In the genomic region with DNA sequence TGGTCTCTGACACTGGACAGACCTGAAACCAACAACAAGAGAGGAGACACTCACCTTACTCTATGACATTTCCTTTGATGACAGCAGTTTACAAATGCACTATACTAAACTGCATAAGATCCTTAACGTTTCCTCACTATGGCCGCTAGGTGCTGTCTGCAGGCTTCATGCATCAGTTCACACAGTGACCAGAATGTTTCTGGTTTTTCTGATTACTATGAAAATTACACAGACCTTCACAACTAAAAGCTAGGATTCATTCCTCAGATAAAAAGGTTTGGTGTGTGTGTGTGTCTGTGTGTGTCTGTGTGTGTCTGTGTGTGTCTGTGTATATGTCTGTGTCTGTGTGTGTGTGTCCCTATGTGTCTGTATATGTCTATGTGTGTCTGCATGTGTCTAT, we compare ENCODE assay signal across 22 mouse cellular contexts.
DNase-seq lines count a peak whose midpoint lies in the region; ATAC-seq and TF ChIP-seq lines count a peak whose summit lies in the region.
"Had no signal": no experiment of that assay in that cellular context is flagged by ENCODE, and none has a peak within 500 bp of the region (broad histone marks: within the 10 kb centered on the region; RNA-seq: fewer than 3 reads in every experiment).

No protein-coding gene starts in this region.

- 74% methylated on average over 2 of the region's 2 CpGs for whole genome bisulfite sequencing in hindbrain, postnatal 0 days
- 74% methylated on average over 2 of the region's 2 CpGs for WGBS in hindbrain, embryonic 16.5 days
- WGBS in midbrain, embryonic 11.5 days, result 78% methylated on average over 2 of the region's 2 CpGs
- 78% methylated on average over 2 of the region's 2 CpGs for WGBS in midbrain, embryonic 15.5 days
- 92% methylated on average over 2 of the region's 2 CpGs for WGBS in forebrain, embryonic 10.5 days

- no peak overlapping the region for H3K4me3 ChIP-seq in hindbrain, postnatal 0 days (ENCODE audit: low read length)
- H3K4me3 ChIP-seq in hindbrain, embryonic 16.5 days (ENCODE audit: low read length), result no peak overlapping the region
- H3K4me3 ChIP-seq in midbrain, embryonic 11.5 days (ENCODE audit: low read depth, low read length), result no peak overlapping the region
- H3K4me3 ChIP-seq in midbrain, embryonic 15.5 days, result no peak overlapping the region
- no peak overlapping the region for H3K4me3 ChIP-seq in forebrain, embryonic 10.5 days
- H3K4me3 ChIP-seq: embryonic facial prominence, embryonic 10.5 days; embryonic facial prominence, embryonic 12.5 days; forebrain, embryonic 12.5 days had no signal

- H3K27ac ChIP-seq in hindbrain, postnatal 0 days, result no peak overlapping the region
- H3K27ac ChIP-seq in hindbrain, embryonic 16.5 days (ENCODE audit: low read depth, low read length), result no peak overlapping the region
- H3K27ac ChIP-seq in midbrain, embryonic 11.5 days (ENCODE audit: low read depth, low read length), result no peak overlapping the region
- H3K27ac ChIP-seq in midbrain, embryonic 15.5 days, result no peak overlapping the region
- no peak overlapping the region for H3K27ac ChIP-seq in forebrain, embryonic 10.5 days
- H3K27ac ChIP-seq: embryonic facial prominence, embryonic 10.5 days; embryonic facial prominence, embryonic 12.5 days; forebrain, embryonic 12.5 days had no signal

- H3K4me1 ChIP-seq in hindbrain, postnatal 0 days (ENCODE audit: insufficient read depth, low read length), result peaks cover 12% of the 10 kb centered on the region
- H3K4me1 ChIP-seq in hindbrain, embryonic 16.5 days (ENCODE audit: control insufficient read depth, insufficient read depth, low read depth, low read length), result peaks cover 10% of the 10 kb centered on the region
- H3K4me1 ChIP-seq in midbrain, embryonic 11.5 days (ENCODE audit: control insufficient read depth, insufficient read depth, low read length), result peaks cover 5% of the 10 kb centered on the region; the same call in 1 of the 2 replicates
- H3K4me1 ChIP-seq in midbrain, embryonic 15.5 days, result peaks cover 12% of the 10 kb centered on the region
- peaks cover 11% of the 10 kb centered on the region; the same call in 1 of the 2 replicates for H3K4me1 ChIP-seq in forebrain, embryonic 10.5 days
- H3K4me1 ChIP-seq: embryonic facial prominence, embryonic 10.5 days; embryonic facial prominence, embryonic 12.5 days had no signal

- no peak for ATAC-seq in hindbrain, postnatal 0 days
- ATAC-seq in hindbrain, embryonic 16.5 days, result no peak
- ATAC-seq in midbrain, embryonic 11.5 days (ENCODE audit: low FRiP score), result no peak
- no peak for ATAC-seq in midbrain, embryonic 15.5 days (replicated peaks)
- ATAC-seq: activated CD4-positive, CD25-positive, alpha-beta regulatory T cell, adult 4 months; forebrain, embryonic 14.5 days; forebrain, embryonic 16.5 days; Patski had no signal

- no peak for DNase-seq in hindbrain, postnatal 0 days (ENCODE audit: low spot score)
- DNase-seq in midbrain, embryonic 11.5 days (ENCODE audit: low spot score, missing footprints), result peak; percentile 68
- DNase-seq in A20 (ENCODE audit: low read depth, low spot score), result peak; percentile 80
- DNase-seq in forebrain, embryonic 10.5 days (ENCODE audit: extremely low spot score, low spot score), result no peak
- DNase-seq: adrenal gland, adult 8-10 months; adrenal gland, postnatal 14 days; adrenal gland, postnatal 36 days; cerebellum, adult 11-12 months; cerebellum, adult 2 months; cerebellum, adult 9-10 months; cerebellum, postnatal 10 days; cerebellum, postnatal 25 days had no signal

- TF ChIP-seq CTCF in hindbrain, postnatal 0 days (IDR thresholded peaks at IDR 0.05; ENCODE audit: low read depth), result peak; percentile 33; the same call in 1 of the 2 replicates

- no peak overlapping the region for H3K9ac ChIP-seq in hindbrain, postnatal 0 days (replicated peaks; ENCODE audit: low read length)
- H3K9ac ChIP-seq in hindbrain, embryonic 16.5 days (ENCODE audit: low read depth, low read length), result no peak overlapping the region
- H3K9ac ChIP-seq in midbrain, embryonic 11.5 days (ENCODE audit: low read length), result no peak overlapping the region
- H3K9ac ChIP-seq in midbrain, embryonic 15.5 days, result no peak overlapping the region
- H3K9ac ChIP-seq: embryonic facial prominence, embryonic 12.5 days; forebrain, embryonic 12.5 days had no signal

- H3K27me3 ChIP-seq in hindbrain, postnatal 0 days (ENCODE audit: insufficient read depth, low read length), result no peaks in the 10 kb centered on the region
- H3K27me3 ChIP-seq in hindbrain, embryonic 16.5 days (replicated peaks; ENCODE audit: control insufficient read depth, insufficient read depth, low read length), result no peaks in the 10 kb centered on the region
- no peaks in the 10 kb centered on the region for H3K27me3 ChIP-seq in midbrain, embryonic 11.5 days (ENCODE audit: control insufficient read depth, insufficient read depth, low read length)
- no peaks in the 10 kb centered on the region for H3K27me3 ChIP-seq in midbrain, embryonic 15.5 days (replicated peaks)
- H3K27me3 ChIP-seq in forebrain, embryonic 10.5 days (ENCODE audit: poor library complexity, severe bottlenecking), result no peaks in the 10 kb centered on the region
- H3K27me3 ChIP-seq: embryonic facial prominence, embryonic 12.5 days; forebrain, embryonic 12.5 days; Patski had no signal

- no peak overlapping the region for H3K4me2 ChIP-seq in hindbrain, postnatal 0 days (ENCODE audit: low read depth, low read length)
- no peak overlapping the region for H3K4me2 ChIP-seq in hindbrain, embryonic 16.5 days (ENCODE audit: low read length)
- no peak overlapping the region for H3K4me2 ChIP-seq in midbrain, embryonic 11.5 days
- no peak overlapping the region for H3K4me2 ChIP-seq in midbrain, embryonic 15.5 days
- H3K4me2 ChIP-seq: embryonic facial prominence, embryonic 12.5 days; forebrain, embryonic 12.5 days had no signal

- H3K36me3 ChIP-seq in hindbrain, postnatal 0 days (ENCODE audit: insufficient read depth, low read length), result no peaks in the 10 kb centered on the region; the same call in 1 of the 2 replicates
- H3K36me3 ChIP-seq in hindbrain, embryonic 16.5 days (ENCODE audit: control insufficient read depth, insufficient read depth, low read length), result no peaks in the 10 kb centered on the region
- H3K36me3 ChIP-seq in midbrain, embryonic 11.5 days (ENCODE audit: control insufficient read depth, insufficient read depth, low read length), result no peaks in the 10 kb centered on the region
- H3K36me3 ChIP-seq in midbrain, embryonic 15.5 days (replicated peaks), result no peaks in the 10 kb centered on the region
- no peaks in the 10 kb centered on the region for H3K36me3 ChIP-seq in forebrain, embryonic 10.5 days (replicated peaks)
- H3K36me3 ChIP-seq: embryonic facial prominence, embryonic 10.5 days; embryonic facial prominence, embryonic 12.5 days; forebrain, embryonic 12.5 days had no signal

- H3K9me3 ChIP-seq in hindbrain, postnatal 0 days (ENCODE audit: low read length), result no peaks in the 10 kb centered on the region
- H3K9me3 ChIP-seq in hindbrain, embryonic 16.5 days (ENCODE audit: control insufficient read depth, low read length), result no peaks in the 10 kb centered on the region
- H3K9me3 ChIP-seq in midbrain, embryonic 11.5 days (ENCODE audit: control insufficient read depth, low read length), result no peaks in the 10 kb centered on the region
- H3K9me3 ChIP-seq in midbrain, embryonic 15.5 days, result no peaks in the 10 kb centered on the region
- H3K9me3 ChIP-seq in forebrain, embryonic 10.5 days, result no peaks in the 10 kb centered on the region
- H3K9me3 ChIP-seq: embryonic facial prominence, embryonic 10.5 days; embryonic facial prominence, embryonic 12.5 days; forebrain, embryonic 12.5 days; G1E had no signal

Comparison
In these comparisons a context has a peak if more than half of its experiments do, and no peak if none do; other contexts are left out.
1. DNase-seq: peak in midbrain, embryonic 11.5 days (single experiment) and A20 (single experiment); none in hindbrain, postnatal 0 days (single experiment) and forebrain, embryonic 10.5 days (single experiment).